Mouse (Mus musculus): ENCODE measurements at regions not wholly inside any gene's neighbourhood (a gene's known extent, or its start where the extent isn't known, plus 50 kb on each side); places are given as distances from the start of the nearest gene placed in this dataset.

GRCm38 (mm10) chr11:37582236-37582635 lies 346.5 kb upstream of the Tenm2 start:
- WGBS = 72% methylated on average over 2 of the region's 2 CpGs

DNA sequence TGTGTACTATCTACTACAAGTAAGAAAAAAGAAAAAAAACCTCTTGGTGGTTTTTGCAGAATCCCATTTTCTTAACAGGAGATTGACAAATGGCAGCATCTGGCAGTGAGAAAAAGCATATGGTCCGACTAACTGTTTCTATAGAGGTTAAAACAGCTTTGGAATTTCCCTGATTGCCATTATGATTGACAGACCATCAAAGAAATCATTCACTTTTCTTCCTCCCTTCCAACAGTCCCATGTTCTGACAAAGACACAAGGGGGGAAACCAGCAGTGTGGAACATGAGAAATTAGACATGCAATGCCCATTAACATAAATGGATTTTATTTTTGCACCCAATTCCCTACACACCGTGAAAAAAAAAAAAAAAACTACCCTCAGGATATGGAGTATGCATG lies 297.9 kb upstream of the Tenm2 start:
- no peak for TF ChIP-seq CTCF (IDR thresholded peaks at IDR 0.05; ENCODE audit: borderline replicate concordance, insufficient read depth, low read depth, low read length)
- TF ChIP-seq POLR2A (IDR thresholded peaks at IDR 0.05; ENCODE audit: borderline replicate concordance, insufficient read depth, low read length) = no peak
- 25% methylated on average over 2 of the region's 2 CpGs for WGBS

More at GRCm38 (mm10) chr11:37582236-37582635, 346.5 kb upstream of the Tenm2 start:
- no peaks in the 10 kb centered on the region for H3K4me1 ChIP-seq (ENCODE audit: control insufficient read depth, insufficient read depth, low read length)
- no peak overlapping the region for H3K4me3 ChIP-seq (replicated peaks; ENCODE audit: insufficient read depth, low read depth, low read length)
- H3K27ac ChIP-seq (ENCODE audit: insufficient read depth, low read length) = no peak overlapping the region
- no peak for TF ChIP-seq POLR2A (IDR thresholded peaks at IDR 0.05; ENCODE audit: borderline replicate concordance, insufficient read depth, low read length)
- TF ChIP-seq CTCF (IDR thresholded peaks at IDR 0.05; ENCODE audit: borderline replicate concordance, insufficient read depth, low read depth, low read length) = no peak
- DNase-seq = no peak
- no peaks in the 10 kb centered on the region for H3K27me3 ChIP-seq (ENCODE audit: control insufficient read depth, insufficient read depth, low read length)

DNA sequence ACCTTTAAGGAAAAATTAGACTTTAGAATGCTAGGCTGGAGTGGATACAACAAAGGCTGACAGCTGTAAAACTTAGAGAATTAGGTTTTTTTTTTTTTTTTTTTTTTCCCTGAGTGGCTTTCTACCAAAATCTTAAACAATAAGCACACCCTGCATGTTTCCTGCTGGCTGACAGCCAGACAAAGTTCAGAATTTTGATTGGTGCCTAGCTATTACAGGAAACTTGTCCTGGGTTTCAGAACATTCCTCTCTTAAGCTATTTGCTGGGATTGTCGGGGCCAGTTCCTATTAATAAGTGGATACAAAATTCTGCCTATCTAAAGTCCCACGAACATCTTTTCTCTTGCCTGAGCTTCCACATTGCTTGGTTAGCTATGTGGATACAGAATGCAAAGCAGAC lies 296.7 kb upstream of the Tenm2 start:
- Histone ChIP-seq H3K4me1 (ENCODE audit: control insufficient read depth, insufficient read depth, low read length) (no peaks in the 10 kb centered on the region), H3K27me3 (ENCODE audit: control insufficient read depth, insufficient read depth, low read length) (no peaks in the 10 kb centered on the region), H3K4me3 (replicated peaks; ENCODE audit: insufficient read depth, low read depth, low read length) (no peak overlapping the region), H3K27ac (ENCODE audit: insufficient read depth, low read length) (no peak overlapping the region)
- TF ChIP-seq POLR2A (IDR thresholded peaks at IDR 0.05; ENCODE audit: borderline replicate concordance, insufficient read depth, low read length) = no peak
- no peak for TF ChIP-seq CTCF (IDR thresholded peaks at IDR 0.05; ENCODE audit: borderline replicate concordance, insufficient read depth, low read depth, low read length)
- 24% methylated on average over 2 of the region's 2 CpGs for WGBS
- DNase-seq = no peak

More for the DNA sequence above, 297.9 kb upstream of the Tenm2 start:
- no peak for DNase-seq
- no peaks in the 10 kb centered on the region for H3K4me1 ChIP-seq (ENCODE audit: control insufficient read depth, insufficient read depth, low read length)
- no peaks in the 10 kb centered on the region for H3K27me3 ChIP-seq (ENCODE audit: control insufficient read depth, insufficient read depth, low read length)
- no peak overlapping the region for H3K4me3 ChIP-seq (replicated peaks; ENCODE audit: insufficient read depth, low read depth, low read length)
- H3K27ac ChIP-seq (ENCODE audit: insufficient read depth, low read length) = no peak overlapping the region

- no peak for TF ChIP-seq POLR2A (IDR thresholded peaks at IDR 0.05; ENCODE audit: borderline replicate concordance, insufficient read depth, low read length)
- TF ChIP-seq CTCF (IDR thresholded peaks at IDR 0.05; ENCODE audit: borderline replicate concordance, insufficient read depth, low read depth, low read length) = no peak
Measured at GRCm38 (mm10) chr11:37498463-37499015, 262.8 kb upstream of the Tenm2 start.

DNA sequence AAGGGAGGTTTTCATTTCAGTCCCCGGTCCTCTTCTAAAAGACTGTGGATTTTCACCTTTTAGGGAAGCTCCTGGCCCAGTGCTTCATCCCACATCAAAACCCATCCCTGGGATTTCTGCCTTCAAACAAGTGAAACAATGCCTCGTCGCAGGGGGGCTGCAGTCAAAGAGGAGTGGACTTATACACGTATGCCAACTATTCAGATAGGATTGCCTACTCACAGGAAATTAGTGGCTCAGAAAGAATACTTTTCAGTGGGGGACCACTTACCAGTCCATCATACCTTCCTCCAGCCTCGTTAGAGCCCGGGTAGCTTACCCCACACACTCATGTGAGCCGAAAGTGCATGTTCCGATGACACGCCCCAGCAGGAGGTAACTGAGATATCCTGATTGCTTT lies 262.1 kb upstream of the Tenm2 start:
- Histone ChIP-seq H3K4me1 (ENCODE audit: control insufficient read depth, insufficient read depth, low read length) (no peaks in the 10 kb centered on the region), H3K27ac (ENCODE audit: insufficient read depth, low read length) (no peak overlapping the region), H3K27me3 (ENCODE audit: control insufficient read depth, insufficient read depth, low read length) (no peaks in the 10 kb centered on the region), H3K4me3 (replicated peaks; ENCODE audit: insufficient read depth, low read depth, low read length) (no peak overlapping the region)
- no peak for DNase-seq
- 44% methylated on average over 9 of the region's 9 CpGs for WGBS
- TF ChIP-seq POLR2A (IDR thresholded peaks at IDR 0.05; ENCODE audit: borderline replicate concordance, insufficient read depth, low read length) = no peak
- no peak for TF ChIP-seq CTCF (IDR thresholded peaks at IDR 0.05; ENCODE audit: borderline replicate concordance, insufficient read depth, low read depth, low read length)

More at GRCm38 (mm10) chr11:37498463-37499015, 262.8 kb upstream of the Tenm2 start:
- Histone ChIP-seq H3K4me3 (replicated peaks; ENCODE audit: insufficient read depth, low read depth, low read length) (no peak overlapping the region), H3K27ac (ENCODE audit: insufficient read depth, low read length) (no peak overlapping the region), H3K27me3 (ENCODE audit: control insufficient read depth, insufficient read depth, low read length) (no peaks in the 10 kb centered on the region), H3K4me1 (ENCODE audit: control insufficient read depth, insufficient read depth, low read length) (no peaks in the 10 kb centered on the region)
- no peak for DNase-seq
- 83% methylated on average over 3 of the region's 3 CpGs for WGBS

DNA sequence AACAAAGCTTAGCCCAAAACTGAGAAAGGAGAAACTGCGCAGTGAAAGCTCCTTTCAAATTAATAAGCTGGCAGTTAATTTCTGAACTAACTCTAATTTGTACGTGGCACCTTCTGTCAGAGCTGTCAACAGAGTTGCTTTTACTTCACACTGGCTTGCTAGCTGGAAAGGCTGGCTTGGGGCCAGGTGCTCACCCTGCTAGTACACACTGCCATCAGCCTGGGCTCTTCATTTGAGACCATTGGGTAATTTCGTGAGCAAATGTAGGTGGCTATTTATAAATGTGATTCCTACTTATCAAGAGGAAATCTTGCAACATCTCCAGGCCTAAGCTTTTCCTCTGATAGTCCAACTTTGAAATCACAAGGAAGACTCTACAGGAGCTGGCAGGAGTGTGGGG lies 244.5 kb upstream of the Tenm2 start:
- Histone ChIP-seq H3K27ac (ENCODE audit: insufficient read depth, low read length) (no peak overlapping the region), H3K4me1 (ENCODE audit: control insufficient read depth, insufficient read depth, low read length) (no peaks in the 10 kb centered on the region), H3K27me3 (ENCODE audit: control insufficient read depth, insufficient read depth, low read length) (no peaks in the 10 kb centered on the region), H3K4me3 (replicated peaks; ENCODE audit: insufficient read depth, low read depth, low read length) (no peak overlapping the region)
- 7% methylated on average over 3 of the region's 3 CpGs for WGBS
- TF ChIP-seq CTCF (IDR thresholded peaks at IDR 0.05; ENCODE audit: borderline replicate concordance, insufficient read depth, low read depth, low read length) (no peak), POLR2A (IDR thresholded peaks at IDR 0.05; ENCODE audit: borderline replicate concordance, insufficient read depth, low read length) (no peak)
- DNase-seq = peak in 1 of 2 experiments; percentile 11

- no peak overlapping the region for H3K27ac ChIP-seq (ENCODE audit: insufficient read depth, low read length)
- DNase-seq = no peak
- no peaks in the 10 kb centered on the region for H3K4me1 ChIP-seq (ENCODE audit: control insufficient read depth, insufficient read depth, low read length)
- H3K4me3 ChIP-seq (replicated peaks; ENCODE audit: insufficient read depth, low read depth, low read length) = no peak overlapping the region
- TF ChIP-seq CTCF (IDR thresholded peaks at IDR 0.05; ENCODE audit: borderline replicate concordance, insufficient read depth, low read depth, low read length) (no peak), POLR2A (IDR thresholded peaks at IDR 0.05; ENCODE audit: borderline replicate concordance, insufficient read depth, low read length) (no peak)
- H3K27me3 ChIP-seq (ENCODE audit: control insufficient read depth, insufficient read depth, low read length) = no peaks in the 10 kb centered on the region
- 93% methylated on average over 6 of the region's 6 CpGs for WGBS
Measured at GRCm38 (mm10) chr11:37478970-37479482, 243.3 kb upstream of the Tenm2 start.

- Histone ChIP-seq H3K27me3 (ENCODE audit: control insufficient read depth, insufficient read depth, low read length) (no peaks in the 10 kb centered on the region), H3K27ac (ENCODE audit: insufficient read depth, low read length) (no peak overlapping the region), H3K4me3 (replicated peaks; ENCODE audit: insufficient read depth, low read depth, low read length) (no peak overlapping the region), H3K4me1 (ENCODE audit: control insufficient read depth, insufficient read depth, low read length) (no peaks in the 10 kb centered on the region)
- TF ChIP-seq CTCF (IDR thresholded peaks at IDR 0.05; ENCODE audit: borderline replicate concordance, insufficient read depth, low read depth, low read length) (no peak), POLR2A (IDR thresholded peaks at IDR 0.05; ENCODE audit: borderline replicate concordance, insufficient read depth, low read length) (no peak)
- WGBS = 83% methylated on average over 6 of the region's 6 CpGs
- no peak for DNase-seq
Measured at GRCm38 (mm10) chr11:37474068-37474467, 238.3 kb upstream of the Tenm2 start.
